Mouse (Mus musculus): Measurements from ENCODE around the gene Reln. TPM values are rescaled to one million over a fixed set of nuclear protein-coding genes. Genes with fewer than 3 reads are reported as not detected.

Gene Reln
- polyA plus RNA-seq, 1 experiment = 1.6 TPM

- no peaks in the 10 kb centered on the region for H3K4me1 ChIP-seq (ENCODE audit: control insufficient read depth)
- H3K4me3 ChIP-seq (replicated peaks) = no peak overlapping the region
- peaks cover 4% of the 10 kb centered on the region for H3K9me3 ChIP-seq (ENCODE audit: control insufficient read depth, low read length)
- H3K27me3 ChIP-seq (ENCODE audit: control insufficient read depth) = no peaks in the 10 kb centered on the region
- TF ChIP-seq GATA1 (IDR thresholded peaks at IDR 0.05; ENCODE audit: low read length) (no peak), TAL1 (IDR thresholded peaks at IDR 0.05; ENCODE audit: low read length) (no peak)
- H3K36me3 ChIP-seq (ENCODE audit: control insufficient read depth) = no peaks in the 10 kb centered on the region; the same call in 1 of the 2 replicates
Observed at GRCm38 (mm10) chr5:22074971-22075370, 269.5 kb downstream of the Reln start.

- H3K9me3 ChIP-seq (ENCODE audit: control insufficient read depth, low read length) = peaks cover 4% of the 10 kb centered on the region
- no peaks in the 10 kb centered on the region for H3K27me3 ChIP-seq (ENCODE audit: control insufficient read depth)
- TF ChIP-seq TAL1 (IDR thresholded peaks at IDR 0.05; ENCODE audit: low read length) = no peak
- no peak for TF ChIP-seq GATA1 (IDR thresholded peaks at IDR 0.05; ENCODE audit: low read length)
- no peaks in the 10 kb centered on the region; the same call in 1 of the 2 replicates for H3K36me3 ChIP-seq (ENCODE audit: control insufficient read depth)
- no peaks in the 10 kb centered on the region for H3K4me1 ChIP-seq (ENCODE audit: control insufficient read depth)
- H3K4me3 ChIP-seq (replicated peaks) = no peak overlapping the region
Observed at GRCm38 (mm10) chr5:22072591-22072990, 271.9 kb downstream of the Reln start.

GRCm38 (mm10) chr5:22059251-22059650, 285.3 kb downstream of the Reln start:
- TF ChIP-seq GATA1 (IDR thresholded peaks at IDR 0.05; ENCODE audit: low read length) (no peak), TAL1 (IDR thresholded peaks at IDR 0.05; ENCODE audit: low read length) (no peak)
- no peak overlapping the region for H3K4me3 ChIP-seq (replicated peaks)
- H3K36me3 ChIP-seq (ENCODE audit: control insufficient read depth) = no peaks in the 10 kb centered on the region
- no peaks in the 10 kb centered on the region for H3K9me3 ChIP-seq (ENCODE audit: control insufficient read depth, low read length)
- no peaks in the 10 kb centered on the region for H3K27me3 ChIP-seq (ENCODE audit: control insufficient read depth)
- no peaks in the 10 kb centered on the region for H3K4me1 ChIP-seq (ENCODE audit: control insufficient read depth)

GRCm38 (mm10) chr5:22041825-22042224, 302.7 kb downstream of the Reln start:
- TF ChIP-seq GATA1 (IDR thresholded peaks at IDR 0.05; ENCODE audit: low read length) = no peak
- no peak for TF ChIP-seq TAL1 (IDR thresholded peaks at IDR 0.05; ENCODE audit: low read length)
- Histone ChIP-seq H3K4me1 (ENCODE audit: control insufficient read depth) (no peaks in the 10 kb centered on the region), H3K36me3 (ENCODE audit: control insufficient read depth) (no peaks in the 10 kb centered on the region; the same call in 1 of the 2 replicates), H3K4me3 (replicated peaks) (no peak overlapping the region), H3K9me3 (ENCODE audit: control insufficient read depth, low read length) (no peaks in the 10 kb centered on the region), H3K27me3 (ENCODE audit: control insufficient read depth) (no peaks in the 10 kb centered on the region)

GRCm38 (mm10) chr5:22039375-22040149, 304.9 kb downstream of the Reln start:
- Histone ChIP-seq H3K36me3 (ENCODE audit: control insufficient read depth) (no peaks in the 10 kb centered on the region; the same call in 1 of the 2 replicates), H3K27me3 (ENCODE audit: control insufficient read depth) (no peaks in the 10 kb centered on the region), H3K4me1 (ENCODE audit: control insufficient read depth) (no peaks in the 10 kb centered on the region), H3K9me3 (ENCODE audit: control insufficient read depth, low read length) (no peaks in the 10 kb centered on the region), H3K4me3 (replicated peaks) (no peak overlapping the region)
- TF ChIP-seq GATA1 (IDR thresholded peaks at IDR 0.05; ENCODE audit: low read length) (no peak), TAL1 (IDR thresholded peaks at IDR 0.05; ENCODE audit: low read length) (no peak)

- H3K36me3 ChIP-seq (ENCODE audit: control insufficient read depth) = no peaks in the 10 kb centered on the region; the same call in 1 of the 2 replicates
- H3K4me1 ChIP-seq (ENCODE audit: control insufficient read depth) = no peaks in the 10 kb centered on the region
- no peak for TF ChIP-seq GATA1 (IDR thresholded peaks at IDR 0.05; ENCODE audit: low read length)
- no peak for TF ChIP-seq TAL1 (IDR thresholded peaks at IDR 0.05; ENCODE audit: low read length)
- no peaks in the 10 kb centered on the region for H3K9me3 ChIP-seq (ENCODE audit: control insufficient read depth, low read length)
- no peaks in the 10 kb centered on the region for H3K27me3 ChIP-seq (ENCODE audit: control insufficient read depth)
- H3K4me3 ChIP-seq (replicated peaks) = no peak overlapping the region
Observed at GRCm38 (mm10) chr5:22035201-22035600, 309.3 kb downstream of the Reln start.

GRCm38 (mm10) chr5:22033039-22033438, 311.5 kb downstream of the Reln start:
- Histone ChIP-seq H3K4me1 (ENCODE audit: control insufficient read depth) (no peaks in the 10 kb centered on the region), H3K4me3 (replicated peaks) (no peak overlapping the region), H3K9me3 (ENCODE audit: control insufficient read depth, low read length) (no peaks in the 10 kb centered on the region), H3K36me3 (ENCODE audit: control insufficient read depth) (no peaks in the 10 kb centered on the region; the same call in 1 of the 2 replicates), H3K27me3 (ENCODE audit: control insufficient read depth) (no peaks in the 10 kb centered on the region)
- TF ChIP-seq GATA1 (IDR thresholded peaks at IDR 0.05; ENCODE audit: low read length) (no peak), TAL1 (IDR thresholded peaks at IDR 0.05; ENCODE audit: low read length) (no peak)

GRCm38 (mm10) chr5:22031653-22032052, 312.8 kb downstream of the Reln start:
- Histone ChIP-seq H3K4me1 (ENCODE audit: control insufficient read depth) (no peaks in the 10 kb centered on the region), H3K27me3 (ENCODE audit: control insufficient read depth) (no peaks in the 10 kb centered on the region), H3K9me3 (ENCODE audit: control insufficient read depth, low read length) (no peaks in the 10 kb centered on the region), H3K36me3 (ENCODE audit: control insufficient read depth) (no peaks in the 10 kb centered on the region; the same call in 1 of the 2 replicates), H3K4me3 (replicated peaks) (no peak overlapping the region)
- TF ChIP-seq TAL1 (IDR thresholded peaks at IDR 0.05; ENCODE audit: low read length) = no peak
- TF ChIP-seq GATA1 (IDR thresholded peaks at IDR 0.05; ENCODE audit: low read length) = no peak

- H3K27me3 ChIP-seq (ENCODE audit: control insufficient read depth) = no peaks in the 10 kb centered on the region
- TF ChIP-seq TAL1 (IDR thresholded peaks at IDR 0.05; ENCODE audit: low read length) (no peak), GATA1 (IDR thresholded peaks at IDR 0.05; ENCODE audit: low read length) (no peak)
- no peaks in the 10 kb centered on the region for H3K4me1 ChIP-seq (ENCODE audit: control insufficient read depth)
- H3K4me3 ChIP-seq (replicated peaks) = no peak overlapping the region
- no peaks in the 10 kb centered on the region for H3K9me3 ChIP-seq (ENCODE audit: control insufficient read depth, low read length)
- H3K36me3 ChIP-seq (ENCODE audit: control insufficient read depth) = no peaks in the 10 kb centered on the region
Observed at GRCm38 (mm10) chr5:22028379-22028778, 316.1 kb downstream of the Reln start.

Data from erythroblast, embryonic 14.5 days (primary cell).